Mouse (Mus musculus) small intestine, adult 2 months (tissue): ENCODE measurements around the gene Fam198a.

Experiments
- CTCF ChIP-seq: fragments of 200-500 bp; IDR thresholded peaks from 2 replicates; pipeline ENCODE4 v1.5.1; 2012; ENCODE audit warnings: low read depth, mild to moderate bottlenecking, control low read depth, inconsistent platforms, low read length, moderate library complexity, mixed read lengths; ENCODE audit not compliant: insufficient replicate concordance, insufficient read length; ENCODE audit errors: extremely low read depth
- POLR2A ChIP-seq: fragments of 200-500 bp; IDR thresholded peaks from 2 replicates; pipeline ENCODE4 v1.6.1; 2012; ENCODE audit warnings: low read depth, mild to moderate bottlenecking, control low read depth, inconsistent platforms, low read length, moderate library complexity

- TF ChIP-seq CTCF = no peak
- no peak for TF ChIP-seq POLR2A
Observed at GRCm38 (mm10) chr9:121973207-121973606, 22.4 kb downstream of the Fam198a start.
